Mouse (Mus musculus) bone marrow macrophage, adult 2 months (primary cell): Measurements from ENCODE around the gene Jak2.

Experiments
- CTCF ChIP-seq: IDR thresholded peaks from 2 replicates; pipeline ENCODE4 v1.5.1; 2012; ENCODE audit warnings: low read depth, mild to moderate bottlenecking, low read length, moderate library complexity
- POLR2A ChIP-seq: IDR thresholded peaks from 2 replicates; pipeline ENCODE4 v1.6.1; 2012; ENCODE audit warnings: mild to moderate bottlenecking, low read depth, low read length, borderline replicate concordance

DNA sequence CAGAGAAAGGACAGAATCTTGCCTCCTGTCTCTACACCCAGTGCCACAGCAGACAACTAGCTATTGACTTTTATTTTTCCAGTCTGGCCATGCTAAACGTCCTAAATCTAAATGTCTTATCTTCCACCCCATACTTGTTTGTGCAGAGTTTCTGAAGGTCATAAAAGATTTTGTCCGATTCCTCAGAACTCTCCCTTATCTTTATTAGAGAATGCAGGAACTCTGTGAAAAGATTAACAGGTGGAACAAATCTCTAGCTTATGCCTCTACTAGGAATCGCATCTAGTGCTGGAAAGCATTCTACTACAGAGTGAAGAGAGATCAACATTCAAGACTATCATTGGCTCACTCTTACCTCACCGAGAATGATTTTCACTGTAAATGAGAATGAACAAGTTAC lies 1.7 kb upstream of the Jak2 start:
- TF ChIP-seq CTCF (no peak), POLR2A (no peak)
